Mouse (Mus musculus): ENCODE data around the gene Prss40.

DNA sequence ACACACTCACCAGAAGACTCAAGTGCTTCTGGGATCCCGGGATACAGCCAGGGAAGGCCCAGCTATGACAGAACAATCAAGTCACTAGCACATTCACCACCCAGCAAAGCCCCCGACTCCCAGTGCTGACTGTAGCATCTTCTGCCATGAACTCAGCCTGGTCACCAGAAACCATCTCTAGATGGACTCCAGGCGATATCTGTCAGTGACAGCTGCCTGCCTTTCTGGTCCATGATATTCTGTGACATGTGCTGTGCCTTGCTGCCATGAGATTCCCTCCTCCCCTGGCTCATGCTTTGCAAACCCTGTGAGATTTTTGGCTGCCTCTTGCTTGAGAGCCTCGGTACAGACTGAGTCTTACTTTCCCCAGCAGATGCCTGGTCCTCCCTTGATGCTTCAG lies 24.0 kb upstream of the Prss40 start:
- TF ChIP-seq FLI1 (IDR thresholded peaks at IDR 0.05; ENCODE audit: low read length) (no peak), GATA1 (IDR thresholded peaks at IDR 0.05; ENCODE audit: borderline replicate concordance, low read length) (no peak)

Data from megakaryocyte, embryonic 14.5 days (primary cell).